Mouse (Mus musculus) G1E (cell line): ENCODE results near the gene Miip.

ENCODE experiments used
- CTCF ChIP-seq: IDR thresholded peaks from 2 replicates; pipeline ENCODE4 v1.5.1; 2012; ENCODE audit warnings: low read depth, low read length, inconsistent platforms, mixed read lengths
- GATA1 ChIP-seq: IDR thresholded peaks from 2 replicates; pipeline ENCODE4 v1.6.1; 2012; ENCODE audit warnings: borderline replicate concordance, low read length, inconsistent platforms, mixed read lengths
- POLR2AphosphoS5 ChIP-seq: IDR thresholded peaks from 2 replicates; pipeline ENCODE4 v1.6.1; 2012; ENCODE audit warnings: low read depth, low read length, inconsistent platforms; ENCODE audit not compliant: insufficient replicate concordance

GRCm38 (mm10) chr4:147887277-147887676 is 18.7 kb upstream of the Miip start:
- TF ChIP-seq CTCF (no peak), POLR2AphosphoS5 (no peak), GATA1 (no peak)
